Mouse (Mus musculus) liver, adult 2 months (tissue): Measurements from ENCODE around the gene Defb43. TPM values are rescaled to one million over a fixed set of nuclear protein-coding genes. Genes with fewer than 3 reads are reported as not detected.

ENCODE experiments used
- DNase-seq: peaks from one replicate; pipeline ENCODE4 v3.0.0-alpha.2; 2011; ENCODE audit warnings: low read depth, low spot score; ENCODE audit errors: extremely low read depth
- H3K27ac ChIP-seq: fragments of 200-500 bp; replicated peaks from 2 replicates; pipeline ENCODE4 v1.5.1; 2012; ENCODE audit warnings: low read depth, mild to moderate bottlenecking, control low read depth, inconsistent platforms, low read length; ENCODE audit not compliant: insufficient read depth
- H3K27me3 ChIP-seq: fragments of 200-500 bp; 2 replicates; pipeline ENCODE4 v1.6.1; 2012; ENCODE audit warnings: mild to moderate bottlenecking, moderate library complexity, low read length, inconsistent platforms; ENCODE audit not compliant: control insufficient read depth, insufficient read depth
- H3K36me3 ChIP-seq: fragments of 200-500 bp; 2 replicates; pipeline ENCODE4 v1.6.1; 2012; ENCODE audit warnings: low read length, inconsistent platforms; ENCODE audit not compliant: control insufficient read depth, insufficient read depth
- H3K4me1 ChIP-seq: fragments of 200-500 bp; 2 replicates; pipeline ENCODE4 v1.6.1; 2011; ENCODE audit warnings: low read length; ENCODE audit not compliant: control insufficient read depth, insufficient read depth
- H3K4me3 ChIP-seq: fragments of 200-500 bp; 2 replicates; pipeline ENCODE4 v1.5.1; 2011; ENCODE audit warnings: low read depth, mild to moderate bottlenecking, control low read depth, low read length, moderate library complexity; ENCODE audit not compliant: insufficient read depth
- H3K79me2 ChIP-seq: fragments of 200-500 bp; 2 replicates; pipeline ENCODE4 v1.6.1; 2012; ENCODE audit warnings: inconsistent platforms, mild to moderate bottlenecking, low read length, moderate library complexity; ENCODE audit not compliant: control insufficient read depth, insufficient read depth
- H3K9ac ChIP-seq: fragments of 200-500 bp; 2 replicates; pipeline ENCODE4 v1.6.1; 2012; ENCODE audit warnings: low read depth, mild to moderate bottlenecking, control low read depth, inconsistent platforms, low read length
- CTCF ChIP-seq: fragments of 200-500 bp; IDR thresholded peaks from 2 replicates; pipeline ENCODE4 v1.5.1; 2011; ENCODE audit warnings: low read depth, low read length, control low read depth
- POLR2A ChIP-seq: fragments of 200-500 bp; IDR thresholded peaks from 2 replicates; pipeline ENCODE4 v1.6.1; 2011; ENCODE audit warnings: low read length, control low read depth; ENCODE audit not compliant: insufficient read depth; ENCODE audit errors: extremely low read depth
- WGBS: fragments of 180-500 bp; shearing (Covaris S2); methylation state at CpG from one replicate; pipeline ENCODE4 v1.1.7; 2018; 5-methylcytosine and 5-hydroxymethylcytosine counted together
- polyA plus RNA-seq: library from polyadenylated mRNA; depleted of rRNA; stranded (reverse); fragments of >200 nt; gene quantifications from 2 replicates; pipeline ENCODE4 v1.2.3, GENCODE M21; 2012; rRNA removed
- total RNA-seq: library from RNA; depleted of rRNA; stranded (reverse); fragments of >200 nt; gene quantifications from 2 replicates; pipeline ENCODE4 v1.2.3, GENCODE M21; 2014; rRNA removed

Gene Defb43
- total and polyA plus RNA-seq, 2 experiments, result not detected

- Histone ChIP-seq H3K9ac (no peak overlapping the region), H3K4me3 (no peak overlapping the region), H3K27me3 (no peaks in the 10 kb centered on the region), H3K4me1 (no peaks in the 10 kb centered on the region), H3K27ac (no peak overlapping the region), H3K36me3 (no peaks in the 10 kb centered on the region), H3K79me2 (no peaks in the 10 kb centered on the region)
- DNase-seq, result peak; percentile 10
- 46% methylated on average over 6 of the region's 6 CpGs for WGBS
- TF ChIP-seq POLR2A (no peak), CTCF (0 out of 2 replicates have a peak, but pooled peaks have one; percentile 1)
Observed at GRCm38 (mm10) chr14:63054729-63055128, 43.2 kb downstream of the Defb43 start.

DNA sequence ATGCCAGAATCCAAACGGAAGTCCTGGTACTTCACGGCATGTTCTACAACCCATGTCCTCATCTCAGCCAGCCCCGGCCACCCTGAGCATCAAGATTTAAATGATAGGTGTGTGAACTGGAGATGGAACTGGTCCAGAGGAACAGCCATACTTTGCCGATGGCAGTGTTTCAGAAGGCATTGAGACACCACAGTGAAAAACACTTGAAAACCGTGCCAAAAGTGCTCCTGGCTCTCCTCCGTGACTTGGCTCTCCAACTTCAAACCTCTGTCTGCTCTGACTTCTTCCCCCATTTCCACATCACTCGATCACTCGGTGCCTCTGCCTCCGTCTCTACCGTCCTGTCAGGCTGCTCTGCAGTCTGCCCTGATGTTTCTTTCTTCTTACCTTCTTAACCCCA is 48.8 kb downstream of the Defb43 start:
- Histone ChIP-seq H3K4me3 (no peak overlapping the region), H3K27me3 (no peaks in the 10 kb centered on the region), H3K9ac (no peak overlapping the region), H3K79me2 (no peaks in the 10 kb centered on the region), H3K36me3 (no peaks in the 10 kb centered on the region), H3K27ac (no peak overlapping the region), H3K4me1 (no peaks in the 10 kb centered on the region)
- TF ChIP-seq POLR2A, result no peak
- TF ChIP-seq CTCF, result no peak
- no peak for DNase-seq
- 70% methylated on average over 10 of the region's 10 CpGs for WGBS

DNA sequence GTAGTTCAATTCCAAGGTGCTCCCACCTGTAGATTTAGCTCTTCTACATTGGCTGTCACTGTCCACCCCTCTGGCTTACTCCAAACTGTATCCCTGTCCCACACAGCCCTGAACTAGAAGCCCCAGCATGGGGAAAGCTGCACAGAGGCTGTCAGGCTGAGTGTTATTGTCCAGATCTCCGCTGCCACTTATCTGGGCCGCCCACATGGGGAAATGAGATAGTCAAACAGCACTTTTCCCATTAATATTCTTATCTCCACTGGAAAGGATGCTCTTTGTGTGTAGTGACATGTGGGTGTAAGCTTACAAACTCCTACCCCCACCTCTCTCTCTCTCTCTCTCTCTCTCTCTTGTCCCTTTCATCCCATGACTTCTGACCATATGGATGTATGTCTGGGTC is 50.6 kb downstream of the Defb43 start:
- no peaks in the 10 kb centered on the region for H3K27me3 ChIP-seq
- H3K4me3 ChIP-seq, result no peak overlapping the region
- H3K79me2 ChIP-seq, result no peaks in the 10 kb centered on the region
- WGBS, result 81% methylated on average over 2 of the region's 2 CpGs
- H3K27ac ChIP-seq, result no peak overlapping the region
- no peak for DNase-seq
- no peak overlapping the region for H3K9ac ChIP-seq
- no peak for TF ChIP-seq CTCF
- TF ChIP-seq POLR2A, result no peak
- no peaks in the 10 kb centered on the region for H3K36me3 ChIP-seq
- H3K4me1 ChIP-seq, result no peaks in the 10 kb centered on the region

DNA sequence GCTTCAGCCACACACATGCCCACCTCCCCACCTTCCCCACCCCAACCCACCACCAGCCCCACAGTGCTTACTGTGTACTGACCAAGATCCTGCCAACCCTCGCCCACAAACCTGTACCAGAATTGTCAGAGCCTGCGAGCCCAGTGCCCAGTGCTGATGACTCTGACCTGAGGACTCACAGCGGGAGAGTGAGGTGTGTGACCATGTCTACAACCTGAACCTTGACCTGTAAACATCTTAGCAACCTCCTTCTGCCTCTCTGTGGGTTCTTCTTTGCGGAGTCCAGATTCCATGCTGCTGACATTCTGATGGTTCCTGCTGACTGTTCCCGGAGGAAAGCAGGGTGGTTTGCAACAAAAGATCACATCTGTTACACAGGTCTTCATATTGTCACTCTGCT is 53.8 kb downstream of the Defb43 start:
- no peak for DNase-seq
- TF ChIP-seq CTCF (no peak), POLR2A (no peak)
- Histone ChIP-seq H3K27me3 (no peaks in the 10 kb centered on the region), H3K79me2 (no peaks in the 10 kb centered on the region), H3K27ac (no peak overlapping the region), H3K4me1 (no peaks in the 10 kb centered on the region), H3K9ac (no peak overlapping the region), H3K4me3 (no peak overlapping the region), H3K36me3 (no peaks in the 10 kb centered on the region)
- 88% methylated on average over 5 of the region's 5 CpGs for WGBS

DNA sequence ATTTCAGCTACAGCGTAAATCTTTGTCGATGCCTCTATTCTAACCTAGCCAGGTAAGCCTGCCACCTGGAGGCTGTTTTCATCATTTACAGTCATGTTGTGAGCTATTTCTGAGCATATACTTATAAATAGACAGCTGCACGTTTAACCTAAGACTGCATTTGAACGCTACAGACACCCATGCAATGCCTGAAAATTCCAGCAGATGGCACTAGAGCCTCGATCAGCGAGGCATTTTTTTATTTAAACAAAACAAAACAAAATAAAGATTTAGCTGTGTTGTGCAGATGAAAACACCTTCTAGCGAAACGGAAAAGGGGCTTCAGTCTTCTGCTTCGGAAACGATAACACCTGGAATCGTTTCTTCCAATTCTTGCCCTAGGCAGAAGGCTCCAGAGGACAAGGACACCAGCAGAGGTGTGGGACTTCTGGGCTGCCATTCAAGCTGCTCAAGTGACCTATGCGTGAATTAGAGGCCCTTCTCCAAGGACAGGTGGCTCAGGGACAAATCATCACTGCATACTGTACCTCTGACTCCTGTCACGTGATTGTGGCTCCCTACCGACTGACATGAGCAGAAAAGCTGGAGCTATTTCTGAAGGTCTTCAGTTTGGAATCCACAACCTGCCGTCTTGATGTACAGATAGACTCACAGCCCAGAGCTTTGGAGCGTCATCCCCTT is 55.2 kb downstream of the Defb43 start:
- Histone ChIP-seq H3K27me3 (no peaks in the 10 kb centered on the region), H3K36me3 (no peaks in the 10 kb centered on the region), H3K79me2 (no peaks in the 10 kb centered on the region), H3K4me3 (no peak overlapping the region), H3K27ac (0 out of 2 replicates have a peak overlapping the region, but pooled peaks have one; percentile 1), H3K9ac (no peak overlapping the region), H3K4me1 (no peaks in the 10 kb centered on the region)
- TF ChIP-seq POLR2A (no peak), CTCF (peak; percentile 58)
- WGBS, result 21% methylated on average over 16 of the region's 16 CpGs
- peak; percentile 43 for DNase-seq

Other genes starting within 250 kb of the Defb43 start
- gene Wdfy2, start 174.1 kb upstream of the Defb43 start, total RNA-seq, result 10.7 and 11.5 TPM in 2 replicates
- gene Wdfy2, start 174.1 kb upstream of the Defb43 start, polyA plus RNA-seq, result 4.8 and 6.1 TPM in 2 replicates
- not detected in 2 replicates for gene Defb48, start 27.3 kb upstream of the Defb43 start, total RNA-seq
- gene Defb48, start 27.3 kb upstream of the Defb43 start, polyA plus RNA-seq, result not detected in 2 replicates
- gene Defb47, start 13.7 kb upstream of the Defb43 start, total RNA-seq, result not detected in 2 replicates
- gene Defb47, start 13.7 kb upstream of the Defb43 start, polyA plus RNA-seq, result not detected in 2 replicates
- gene Defb42, start 35.2 kb downstream of the Defb43 start, total RNA-seq, result not detected in 2 replicates
- gene Defb42, start 35.2 kb downstream of the Defb43 start, polyA plus RNA-seq, result not detected in 2 replicates
- not detected in 2 replicates for gene Defb30, start 38.2 kb downstream of the Defb43 start, total RNA-seq
- gene Defb30, start 38.2 kb downstream of the Defb43 start, polyA plus RNA-seq, result not detected in 2 replicates